Comparison of ENCODE assay signal across 12 mouse cellular contexts in the genomic region with DNA sequence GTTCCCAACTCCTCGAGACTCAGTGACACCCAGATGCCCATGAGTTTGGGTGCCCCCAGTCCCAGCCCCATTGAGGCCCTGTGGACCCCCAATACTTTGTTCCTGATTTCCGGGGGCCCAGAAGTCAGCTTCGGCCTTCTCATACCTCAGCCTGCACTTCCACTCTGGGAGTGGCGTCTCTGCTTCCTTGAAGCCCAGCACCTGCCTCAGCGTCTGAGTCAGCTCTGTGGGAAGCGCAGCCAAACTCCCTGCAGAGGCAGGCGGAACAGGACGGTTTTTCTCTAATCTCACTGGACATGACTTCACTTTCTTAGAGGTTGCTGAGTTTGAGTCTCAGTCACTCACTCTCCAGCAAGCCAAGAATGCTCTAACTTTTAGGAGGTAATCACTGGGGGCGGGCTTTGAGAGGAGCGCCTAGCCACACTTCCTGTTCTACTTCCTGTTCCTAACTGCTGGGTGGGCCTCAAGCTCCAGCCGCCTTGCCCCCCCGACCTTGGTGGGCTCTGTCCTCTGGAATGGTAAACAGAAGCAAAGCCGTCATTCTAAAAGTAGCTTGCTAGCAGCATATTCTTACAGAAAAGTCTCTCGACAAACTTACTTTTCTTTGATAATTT. TPM values are rescaled to one million over a fixed set of nuclear protein-coding genes. Genes with fewer than 3 reads are reported as not detected.
DNase-seq lines count a peak whose midpoint lies in the region; ATAC-seq and TF ChIP-seq lines count a peak whose summit lies in the region.
"Had no signal": no experiment of that assay in that cellular context is flagged by ENCODE, and none has a peak within 500 bp of the region (broad histone marks: within the 10 kb centered on the region; RNA-seq: fewer than 3 reads in every experiment).

No protein-coding gene starts in this region.

- no peaks in the 10 kb centered on the region for H3K36me3 ChIP-seq in lung, postnatal 0 days (ENCODE audit: insufficient read depth, low read length)
- no peaks in the 10 kb centered on the region for H3K36me3 ChIP-seq in liver, postnatal 0 days (replicated peaks; ENCODE audit: insufficient read depth, low read length)
- H3K36me3 ChIP-seq in kidney, adult 2 months (ENCODE audit: control insufficient read depth, insufficient read depth, low read length), result no peaks in the 10 kb centered on the region
- no peaks in the 10 kb centered on the region for H3K36me3 ChIP-seq in midbrain, postnatal 0 days (ENCODE audit: insufficient read depth, low read length)
- H3K36me3 ChIP-seq: hindbrain, embryonic 13.5 days had no signal

- H3K4me2 ChIP-seq in lung, postnatal 0 days (replicated peaks; ENCODE audit: low read depth, low read length), result no peak overlapping the region
- H3K4me2 ChIP-seq in liver, postnatal 0 days (ENCODE audit: low read depth, low read length), result peak overlapping the region; percentile 40
- H3K4me2 ChIP-seq in midbrain, postnatal 0 days (ENCODE audit: low read depth, low read length, poor library complexity, severe bottlenecking), result no peak overlapping the region
- H3K4me2 ChIP-seq: hindbrain, embryonic 13.5 days had no signal

- TF ChIP-seq CTCF in lung, postnatal 0 days (IDR thresholded peaks at IDR 0.05), result no peak
- TF ChIP-seq CTCF in liver, postnatal 0 days (IDR thresholded peaks at IDR 0.05; ENCODE audit: low read depth), result no peak
- TF ChIP-seq CTCF in kidney, adult 2 months (conservative IDR thresholded peaks at IDR 0.05; ENCODE audit: insufficient read depth, insufficient read length, low read depth, low read length), result no peak
- TF ChIP-seq CTCF in midbrain, postnatal 0 days (IDR thresholded peaks at IDR 0.05), result no peak

- no peak overlapping the region for H3K4me3 ChIP-seq in lung, postnatal 0 days (ENCODE audit: low read depth, low read length)
- no peak overlapping the region for H3K4me3 ChIP-seq in liver, postnatal 0 days (ENCODE audit: low read depth, low read length)
- H3K4me3 ChIP-seq in kidney, adult 2 months (ENCODE audit: insufficient read depth, low read depth, low read length), result no peak overlapping the region
- no peak overlapping the region for H3K4me3 ChIP-seq in midbrain, postnatal 0 days (ENCODE audit: low read depth, low read length)
- H3K4me3 ChIP-seq: gastrocnemius, adult 2 months; hindbrain, embryonic 13.5 days; myocyte had no signal

- no peak overlapping the region for H3K9ac ChIP-seq in lung, postnatal 0 days (replicated peaks; ENCODE audit: low read depth)
- H3K9ac ChIP-seq in liver, postnatal 0 days (replicated peaks), result no peak overlapping the region
- H3K9ac ChIP-seq in midbrain, postnatal 0 days (replicated peaks; ENCODE audit: low read length, poor library complexity, severe bottlenecking), result no peak overlapping the region
- H3K9ac ChIP-seq: hindbrain, embryonic 13.5 days had no signal

- DNase-seq in lung, postnatal 0 days (ENCODE audit: low spot score), result peak; percentile 29
- DNase-seq in lung, postnatal 25 days (ENCODE audit: low spot score), result no peak
- DNase-seq in ZHBTc4 (ENCODE audit: low read depth, low spot score), result peak; percentile 45
- DNase-seq in liver, postnatal 0 days, result peak; percentile 18
- peak; percentile 41 to 45 for DNase-seq in thymus, postnatal 36 days
- no peak for DNase-seq in spleen, adult 18-20 months
- DNase-seq in kidney, adult 2 months, result no peak
- DNase-seq in midbrain, postnatal 0 days (ENCODE audit: low spot score), result no peak
- DNase-seq: gastrocnemius, adult 2 months; kidney, postnatal 4 days had no signal

- H3K9me3 ChIP-seq in lung, postnatal 0 days (ENCODE audit: low read length), result no peaks in the 10 kb centered on the region
- H3K9me3 ChIP-seq in liver, postnatal 0 days (ENCODE audit: low read length), result no peaks in the 10 kb centered on the region
- no peaks in the 10 kb centered on the region for H3K9me3 ChIP-seq in midbrain, postnatal 0 days (ENCODE audit: low read length)
- H3K9me3 ChIP-seq: hindbrain, embryonic 13.5 days had no signal

- no peak for TF ChIP-seq POLR2A in kidney, adult 2 months (IDR thresholded peaks at IDR 0.05; ENCODE audit: low read depth, low read length)

- no peaks in the 10 kb centered on the region for H3K4me1 ChIP-seq in lung, postnatal 0 days (ENCODE audit: insufficient read depth, low read depth, low read length)
- H3K4me1 ChIP-seq in liver, postnatal 0 days (ENCODE audit: insufficient read depth), result peaks cover 5% of the 10 kb centered on the region
- H3K4me1 ChIP-seq in kidney, adult 2 months (ENCODE audit: control insufficient read depth, insufficient read depth, low read length), result no peaks in the 10 kb centered on the region
- H3K4me1 ChIP-seq in midbrain, postnatal 0 days (ENCODE audit: insufficient read depth, low read length), result no peaks in the 10 kb centered on the region
- H3K4me1 ChIP-seq: hindbrain, embryonic 13.5 days had no signal

- no peak overlapping the region for H3K27ac ChIP-seq in lung, postnatal 0 days (ENCODE audit: low read length)
- no peak overlapping the region for H3K27ac ChIP-seq in liver, postnatal 0 days (ENCODE audit: low read depth)
- no peak overlapping the region for H3K27ac ChIP-seq in kidney, adult 2 months (ENCODE audit: insufficient read depth, low read depth, low read length)
- no peak overlapping the region for H3K27ac ChIP-seq in midbrain, postnatal 0 days (ENCODE audit: low read depth, low read length)
- H3K27ac ChIP-seq: gastrocnemius, adult 2 months; hindbrain, embryonic 13.5 days had no signal

- no peak for ATAC-seq in lung, postnatal 0 days
- no peak for ATAC-seq in liver, postnatal 0 days
- no peak for ATAC-seq in midbrain, postnatal 0 days (ENCODE audit: low FRiP score)

- no peaks in the 10 kb centered on the region for H3K27me3 ChIP-seq in lung, postnatal 0 days (replicated peaks; ENCODE audit: insufficient read depth, low read length)
- H3K27me3 ChIP-seq in liver, postnatal 0 days (ENCODE audit: insufficient read depth, low read length), result no peaks in the 10 kb centered on the region
- H3K27me3 ChIP-seq in kidney, adult 2 months (replicated peaks; ENCODE audit: control insufficient read depth, insufficient read depth, low read length), result no peaks in the 10 kb centered on the region
- H3K27me3 ChIP-seq in midbrain, postnatal 0 days (ENCODE audit: insufficient read depth, low read length), result no peaks in the 10 kb centered on the region
- H3K27me3 ChIP-seq: hindbrain, embryonic 13.5 days had no signal

- 68% methylated on average over 14 of the region's 14 CpGs for WGBS in lung, postnatal 0 days
- 29% methylated on average over 14 of the region's 14 CpGs for WGBS in liver, postnatal 0 days (ENCODE audit: insufficient replicate concordance)
- WGBS in kidney, adult 2 months, result 78% methylated on average over 14 of the region's 14 CpGs
- 85% methylated on average over 14 of the region's 14 CpGs for WGBS in midbrain, postnatal 0 days

- TF ChIP-seq EP300 in lung, postnatal 0 days (IDR thresholded peaks at IDR 0.05), result no peak
- no peak for TF ChIP-seq EP300 in liver, postnatal 0 days (IDR thresholded peaks at IDR 0.05; ENCODE audit: low read depth)

RNA-seq across cellular contexts. Expression of gene Ccdc162, which starts 35.5 kb away (rescaled TPM):
- polyA plus RNA-seq in lung, postnatal 0 days (2015; fragmentation: Nextera tagmentation; extraction: Ambion mirVana), result 2.2 and 3.0 TPM in 2 replicates
- 0.36 and 0.62 TPM in 2 replicates for polyA plus RNA-seq in liver, postnatal 0 days (2015; fragmentation: Nextera tagmentation; extraction: Ambion mirVana)
- polyA plus RNA-seq in kidney, adult 2 months (2012; rRNA removed), result 2.1 and 2.5 TPM in 2 replicates
- total RNA-seq in midbrain, postnatal 0 days (2014; rRNA removed), result 1.7 and 2.4 TPM in 2 replicates
- polyA plus RNA-seq in midbrain, postnatal 0 days (2015; fragmentation: Nextera tagmentation; extraction: Ambion mirVana), result 0.63 and 0.64 TPM in 2 replicates

RNA-seq across cellular contexts. Expression of gene Cep57l1, which starts 57.7 kb away (rescaled TPM):
- 5.9 and 6.3 TPM in 2 replicates for polyA plus RNA-seq in lung, postnatal 0 days (2015; fragmentation: Nextera tagmentation; extraction: Ambion mirVana)
- polyA plus RNA-seq in liver, postnatal 0 days (2015; fragmentation: Nextera tagmentation; extraction: Ambion mirVana), result 6.3 and 7.0 TPM in 2 replicates
- polyA plus RNA-seq in kidney, adult 2 months (2012; rRNA removed), result 1.6 and 1.9 TPM in 2 replicates
- 9.0 and 13.7 TPM in 2 replicates for total RNA-seq in midbrain, postnatal 0 days (2014; rRNA removed)
- 8.1 and 8.4 TPM in 2 replicates for polyA plus RNA-seq in midbrain, postnatal 0 days (2015; fragmentation: Nextera tagmentation; extraction: Ambion mirVana)

RNA-seq across cellular contexts. Expression of gene Sesn1, which starts 57.8 kb away (rescaled TPM):
- polyA plus RNA-seq in lung, postnatal 0 days (2015; fragmentation: Nextera tagmentation; extraction: Ambion mirVana), result 26.5 and 36.6 TPM in 2 replicates
- polyA plus RNA-seq in liver, postnatal 0 days (2015; fragmentation: Nextera tagmentation; extraction: Ambion mirVana), result 15.8 and 16.4 TPM in 2 replicates
- polyA plus RNA-seq in kidney, adult 2 months (2012; rRNA removed), result 10.4 and 13.2 TPM in 2 replicates
- total RNA-seq in midbrain, postnatal 0 days (2014; rRNA removed), result 38.4 and 42.5 TPM in 2 replicates
- 30.6 and 31.3 TPM in 2 replicates for polyA plus RNA-seq in midbrain, postnatal 0 days (2015; fragmentation: Nextera tagmentation; extraction: Ambion mirVana)

Comparison
In these comparisons a context has a peak if more than half of its experiments do, and no peak if none do; other contexts are left out.
1. DNase-seq: peak in lung, postnatal 0 days (single experiment), ZHBTc4 (single experiment), liver, postnatal 0 days (single experiment) and thymus, postnatal 36 days (2 of 2); none in lung, postnatal 25 days (single experiment), spleen, adult 18-20 months (0 of 2), kidney, adult 2 months (single experiment) and midbrain, postnatal 0 days (single experiment).